Mouse (Mus musculus) intestine, postnatal 0 days (tissue): Measurements from ENCODE around the gene Pycard. TPM values are rescaled to one million over a fixed set of nuclear protein-coding genes. Genes with fewer than 3 reads are reported as not detected.

ENCODE experiments used
- ATAC-seq: fragments of 200-750 bp; cut with Nextera tagmentation; 2 replicates; pipeline ENCODE4 v1.8.0; 2017; ENCODE audit warnings: mild to moderate bottlenecking, moderate TSS enrichment, moderate library complexity
- H3K27ac ChIP-seq: fragments of 300-500 bp; sonication (generic); 2 replicates; pipeline ENCODE4 v1.5.1; 2014; ENCODE audit warnings: mild to moderate bottlenecking, low read depth, low read length, moderate library complexity
- H3K27me3 ChIP-seq: fragments of 300-500 bp; sonication (generic); replicated peaks from 2 replicates; pipeline ENCODE4 v1.6.1; 2014; ENCODE audit warnings: low read length, mixed read lengths; ENCODE audit not compliant: control insufficient read depth, insufficient read depth
- H3K36me3 ChIP-seq: fragments of 300-500 bp; sonication (generic); 2 replicates; pipeline ENCODE4 v1.6.1; 2014; ENCODE audit warnings: mild to moderate bottlenecking, moderate library complexity; ENCODE audit not compliant: control insufficient read depth, insufficient read depth
- H3K4me1 ChIP-seq: fragments of 300-500 bp; sonication (generic); replicated peaks from 2 replicates; pipeline ENCODE4 v1.6.1; 2014; ENCODE audit warnings: antibody characterized with exemption, low read length, mixed read lengths; ENCODE audit not compliant: control insufficient read depth, insufficient read depth
- H3K4me2 ChIP-seq: fragments of 300-500 bp; sonication (generic); replicated peaks from 2 replicates; pipeline ENCODE4 v1.6.1; 2014; ENCODE audit warnings: low read depth, mild to moderate bottlenecking, moderate library complexity
- H3K4me3 ChIP-seq: fragments of 300-500 bp; sonication (generic); 2 replicates; pipeline ENCODE4 v1.5.1; 2014; ENCODE audit warnings: low read depth, low read length
- H3K9ac ChIP-seq: fragments of 300-500 bp; sonication (generic); 2 replicates; pipeline ENCODE4 v1.6.1; 2014; ENCODE audit warnings: mild to moderate bottlenecking, low read depth, low read length
- H3K9me3 ChIP-seq: fragments of 300-500 bp; sonication (generic); 2 replicates; pipeline ENCODE4 v1.6.1; 2016; ENCODE audit warnings: mixed run types; ENCODE audit not compliant: control insufficient read depth
- CTCF ChIP-seq: sonication (generic); IDR thresholded peaks from 2 replicates; pipeline ENCODE4 v1.5.1; 2016; ENCODE audit warnings: low read depth, mild to moderate bottlenecking, control low read depth, antibody characterized with exemption, moderate library complexity
- WGBS: fragments of 180-500 bp; shearing (Covaris S2); extraction: QIAGEN DNeasy Blood & Tissue Kit; methylation state at CpG from one replicate; pipeline ENCODE4 v1.1.7; 2014; 5-methylcytosine and 5-hydroxymethylcytosine counted together
- polyA plus RNA-seq: library from polyadenylated mRNA; unstranded; fragments of >200 nt; fragmentation: Nextera tagmentation; extraction: Ambion mirVana; gene quantifications from 2 replicates; pipeline ENCODE4 v1.2.1, GENCODE M21; 2015

The Pycard gene
- polyA plus RNA-seq, 1 experiment from 2014 or later: 537 TPM

DNA sequence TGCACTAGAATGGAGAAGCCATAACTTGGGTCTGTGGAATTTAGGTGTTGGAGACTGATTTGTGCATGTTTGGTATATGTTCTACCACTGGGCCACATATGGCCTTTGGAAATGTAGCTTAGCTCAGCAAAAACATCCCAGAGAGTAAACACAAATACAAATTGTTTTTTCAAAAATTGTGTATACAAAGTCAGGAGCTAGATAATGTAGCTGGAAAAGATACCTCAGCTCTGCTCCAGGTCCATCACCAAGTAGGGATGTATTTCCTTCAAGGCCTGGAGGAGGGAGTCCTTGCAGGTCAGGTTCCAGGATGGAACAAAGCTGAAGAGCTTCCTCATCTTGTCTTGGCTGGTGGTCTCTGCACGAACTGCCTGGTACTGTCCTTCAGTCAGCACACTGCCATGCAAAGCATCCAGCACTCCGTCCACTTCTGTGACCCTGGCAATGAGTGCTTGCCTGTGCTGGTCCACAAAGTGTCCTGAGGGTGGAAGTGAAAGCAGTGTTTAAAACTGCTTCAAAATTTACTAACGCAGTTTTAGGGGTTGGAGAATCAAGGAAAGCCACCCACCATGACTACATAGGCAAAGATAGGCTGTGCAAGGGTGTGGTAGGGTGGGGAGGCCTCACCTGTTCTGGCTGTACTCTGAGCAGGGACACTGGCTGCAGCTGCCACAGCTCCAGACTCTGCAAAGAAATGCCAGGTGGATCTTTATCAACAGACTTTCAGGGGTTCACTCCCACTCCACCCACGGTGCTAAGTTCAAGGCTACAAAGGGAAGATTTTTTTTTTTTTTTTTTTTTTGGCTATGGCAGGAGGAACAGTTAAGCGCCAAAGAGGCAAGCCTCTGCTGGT lies 953 bp downstream of the Pycard start:
- Histone ChIP-seq H3K9ac (peak overlapping the region; percentile 42), H3K36me3 (peaks cover 25% of the 10 kb centered on the region), H3K27me3 (no peaks in the 10 kb centered on the region), H3K4me2 (peak overlapping the region; percentile 59), H3K27ac (peak overlapping the region; percentile 87), H3K4me1 (no peaks in the 10 kb centered on the region), H3K9me3 (no peaks in the 10 kb centered on the region), H3K4me3 (peak overlapping the region; percentile 31)
- no peak for TF ChIP-seq CTCF
- WGBS: 15% methylated on average over 5 of the region's 5 CpGs
- peak; percentile 74 for ATAC-seq

- ATAC-seq: peak; percentile 41
- H3K9ac ChIP-seq: peak overlapping the region; percentile 42; the same call in 1 of the 2 replicates
Measured at GRCm38 (mm10) chr7:127991643-127992487, 1.8 kb downstream of the Pycard start.

GRCm38 (mm10) chr7:127988904-127989303 lies 4.8 kb downstream of the Pycard start:
- no peaks in the 10 kb centered on the region for H3K27me3 ChIP-seq
- peaks cover 55% of the 10 kb centered on the region for H3K36me3 ChIP-seq
- ATAC-seq: no peak
- no peak overlapping the region for H3K27ac ChIP-seq
- H3K4me3 ChIP-seq: no peak overlapping the region
- TF ChIP-seq CTCF: no peak
- no peaks in the 10 kb centered on the region for H3K9me3 ChIP-seq
- H3K4me2 ChIP-seq: no peak overlapping the region
- WGBS: 75% methylated on average over 1 of the region's 1 CpGs
- H3K9ac ChIP-seq: no peak overlapping the region
- no peaks in the 10 kb centered on the region for H3K4me1 ChIP-seq

More at GRCm38 (mm10) chr7:127991643-127992487, 1.8 kb downstream of the Pycard start:
- 27% methylated on average over 6 of the region's 6 CpGs for WGBS
- peak; percentile 83 for TF ChIP-seq CTCF
- no peaks in the 10 kb centered on the region for H3K27me3 ChIP-seq
- peaks cover 29% of the 10 kb centered on the region for H3K36me3 ChIP-seq
- H3K4me3 ChIP-seq: peak overlapping the region; percentile 31
- peak overlapping the region; percentile 59 for H3K4me2 ChIP-seq
- peak overlapping the region; percentile 87 for H3K27ac ChIP-seq
- no peaks in the 10 kb centered on the region for H3K4me1 ChIP-seq
- no peaks in the 10 kb centered on the region for H3K9me3 ChIP-seq

DNA sequence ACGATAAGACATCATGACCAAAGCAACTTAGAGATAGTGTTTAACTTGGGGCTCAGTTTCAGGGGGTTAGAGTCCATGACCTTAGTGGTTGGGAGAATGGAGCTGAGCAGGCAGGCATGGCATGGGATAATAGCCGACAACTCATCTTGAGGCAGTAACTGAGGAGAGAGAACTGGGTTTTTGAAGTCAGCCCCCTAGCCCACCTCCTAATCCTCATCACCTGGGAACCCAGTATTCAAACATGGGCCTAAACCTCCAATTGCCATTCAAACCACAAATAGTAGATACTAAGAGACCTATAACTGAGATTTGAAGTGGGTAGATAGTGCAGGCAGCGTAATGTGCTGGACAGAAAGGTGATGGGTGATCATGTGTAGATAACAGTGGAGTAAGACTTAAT lies 13.1 kb downstream of the Pycard start:
- Histone ChIP-seq H3K9ac (no peak overlapping the region), H3K36me3 (peaks cover 93% of the 10 kb centered on the region), H3K4me2 (no peak overlapping the region), H3K4me1 (no peaks in the 10 kb centered on the region), H3K27me3 (no peaks in the 10 kb centered on the region), H3K4me3 (no peak overlapping the region), H3K9me3 (no peaks in the 10 kb centered on the region), H3K27ac (no peak overlapping the region)
- no peak for ATAC-seq
- WGBS: 82% methylated on average over 3 of the region's 3 CpGs
- TF ChIP-seq CTCF: no peak

DNA sequence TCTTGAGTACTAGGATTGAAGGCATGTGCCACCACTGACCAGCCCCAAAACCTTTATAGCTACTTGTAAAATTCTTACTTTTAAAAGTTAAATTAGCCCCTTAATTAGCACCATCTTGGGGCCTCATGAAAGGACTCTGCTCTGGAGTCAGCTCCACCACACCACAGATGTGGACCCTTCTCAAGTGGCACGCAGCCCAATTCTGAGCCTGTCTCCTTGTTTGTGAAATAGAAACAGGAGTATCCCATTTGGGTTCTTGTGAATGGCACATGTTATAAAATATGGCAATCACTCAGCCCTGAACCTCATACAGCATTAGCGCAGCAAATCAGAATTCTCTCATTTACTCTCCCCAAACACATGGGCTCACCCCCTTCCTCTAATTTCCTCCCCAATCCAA lies 14.8 kb downstream of the Pycard start:
- Histone ChIP-seq H3K4me1 (0 out of 2 replicates have a peak, but pooled peaks cover 4% of the 10 kb centered on the region), H3K4me2 (no peak overlapping the region), H3K36me3 (peaks cover 95% of the 10 kb centered on the region), H3K9ac (no peak overlapping the region), H3K27ac (no peak overlapping the region), H3K4me3 (no peak overlapping the region), H3K9me3 (no peaks in the 10 kb centered on the region), H3K27me3 (no peaks in the 10 kb centered on the region)
- WGBS: 91% methylated on average over 2 of the region's 2 CpGs
- no peak for ATAC-seq
- TF ChIP-seq CTCF: no peak

- Histone ChIP-seq H3K4me2 (no peak overlapping the region), H3K27me3 (no peaks in the 10 kb centered on the region), H3K9ac (no peak overlapping the region), H3K27ac (no peak overlapping the region), H3K9me3 (no peaks in the 10 kb centered on the region), H3K36me3 (peaks cover 85% of the 10 kb centered on the region), H3K4me1 (0 out of 2 replicates have a peak, but pooled peaks cover 4% of the 10 kb centered on the region), H3K4me3 (no peak overlapping the region)
- ATAC-seq: no peak
- TF ChIP-seq CTCF: no peak
- WGBS: 84% methylated on average over 2 of the region's 2 CpGs
Measured at GRCm38 (mm10) chr7:127974413-127974930, 19.2 kb downstream of the Pycard start.
